Mouse (Mus musculus) C2C12 (cell line): Measurements from ENCODE around the gene Kcnmb4. TPM values are rescaled to one million over a fixed set of nuclear protein-coding genes. Genes with fewer than 3 reads are reported as not detected.

ENCODE experiments used
- H3K27me3 ChIP-seq: one replicate; pipeline ENCODE4 v1.6.1; 2011; ENCODE audit not compliant: control insufficient read depth, insufficient read depth, insufficient read length
- H3K36me3 ChIP-seq: one replicate; pipeline ENCODE4 v1.6.1; 2011; ENCODE audit not compliant: control insufficient read depth, insufficient read depth
- H3K4me3 ChIP-seq: one replicate; pipeline ENCODE4 v1.5.1; 2011; ENCODE audit warnings: mild to moderate bottlenecking, control low read depth; ENCODE audit not compliant: poor library complexity, insufficient read depth, severe bottlenecking
- H3K79me2 ChIP-seq: one replicate; pipeline ENCODE4 v1.6.1; 2011; ENCODE audit not compliant: control insufficient read depth, insufficient read depth
- H3K79me3 ChIP-seq: one replicate; pipeline ENCODE4 v1.6.1; 2011; ENCODE audit warnings: low read depth, control low read depth
- H3ac ChIP-seq: one replicate; pipeline ENCODE3; 2011; ENCODE audit warnings: low read depth; ENCODE audit not compliant: control insufficient read depth, insufficient read length
- CEBPB ChIP-seq: IDR thresholded peaks from one replicate; pipeline ENCODE4 v1.6.1; 2011; ENCODE audit warnings: low read depth, mild to moderate bottlenecking, control low read depth, moderate library complexity
- CTCF ChIP-seq: IDR thresholded peaks from one replicate; pipeline ENCODE4 v1.5.1; 2011; ENCODE audit not compliant: control insufficient read depth, insufficient read depth, insufficient read length
- FOSL1 ChIP-seq: IDR thresholded peaks from one replicate; pipeline ENCODE4 v1.8.0; 2011; ENCODE audit warnings: mild to moderate bottlenecking, low read length; ENCODE audit not compliant: poor library complexity, insufficient read depth, severe bottlenecking
- MAX ChIP-seq: IDR thresholded peaks from one replicate; pipeline ENCODE4 v1.6.1; 2011; ENCODE audit warnings: mild to moderate bottlenecking, control low read depth
- MYOD1 ChIP-seq: IDR thresholded peaks from one replicate; pipeline ENCODE4 v1.6.1; 2011; ENCODE audit warnings: low read depth; ENCODE audit not compliant: control insufficient read depth, insufficient read length
- MYOG ChIP-seq: IDR thresholded peaks from one replicate; pipeline ENCODE4 v1.6.1; 2011; ENCODE audit not compliant: control insufficient read depth, insufficient read length; ENCODE audit errors: extremely low read depth
- USF1 ChIP-seq: IDR thresholded peaks from one replicate; pipeline ENCODE4 v1.6.1; 2011; ENCODE audit warnings: low read depth, mild to moderate bottlenecking, control low read depth, moderate library complexity
- polyA plus RNA-seq: library from polyadenylated mRNA; unstranded; fragments of >200 nt; fragmentation: generic; extraction: Trizol; gene quantifications from one replicate; pipeline ENCODE4 v1.2.1, GENCODE M21; 2012; ENCODE audit warnings: missing spikeins

Kcnmb4 gene
- polyA plus RNA-seq, 1 experiment, result 14.1 TPM

GRCm38 (mm10) chr10:116475725-116476124, 2.0 kb upstream of the Kcnmb4 start:
- H3K79me3 ChIP-seq, result no peaks in the 10 kb centered on the region
- TF ChIP-seq CTCF (no peak), USF1 (no peak), MYOG (no peak), FOSL1 (no peak), MYOD1 (no peak), CEBPB (no peak), MAX (no peak)

GRCm38 (mm10) chr10:116473071-116473758, 463 bp downstream of the Kcnmb4 start:
- Histone ChIP-seq H3ac (peak overlapping the region; percentile 37), H3K27me3 (no peaks in the 10 kb centered on the region), H3K36me3 (no peaks in the 10 kb centered on the region), H3K79me3 (no peaks in the 10 kb centered on the region), H3K4me3 (peak overlapping the region; percentile 36), H3K79me2 (no peaks in the 10 kb centered on the region)
- TF ChIP-seq FOSL1, result no peak
- no peak for TF ChIP-seq MYOG
- no peak for TF ChIP-seq MYOD1
- no peak for TF ChIP-seq CEBPB
- no peak for TF ChIP-seq MAX
- TF ChIP-seq USF1, result no peak
- TF ChIP-seq CTCF, result no peak

More at GRCm38 (mm10) chr10:116475725-116476124, 2.0 kb upstream of the Kcnmb4 start:
- Histone ChIP-seq H3K36me3 (no peaks in the 10 kb centered on the region), H3K4me3 (no peak overlapping the region), H3K79me2 (no peaks in the 10 kb centered on the region), H3ac (no peak overlapping the region), H3K27me3 (no peaks in the 10 kb centered on the region)

- Histone ChIP-seq H3K4me3 (peak overlapping the region; percentile 36), H3ac (no peak overlapping the region), H3K79me3 (no peaks in the 10 kb centered on the region), H3K27me3 (no peaks in the 10 kb centered on the region), H3K79me2 (no peaks in the 10 kb centered on the region), H3K36me3 (no peaks in the 10 kb centered on the region)
- TF ChIP-seq USF1 (no peak), CEBPB (no peak), FOSL1 (no peak), CTCF (no peak), MYOD1 (no peak), MYOG (no peak), MAX (no peak)
Measured at GRCm38 (mm10) chr10:116472579-116472978, 1.1 kb downstream of the Kcnmb4 start.

- Histone ChIP-seq H3K27me3 (no peaks in the 10 kb centered on the region), H3K79me3 (no peaks in the 10 kb centered on the region), H3K79me2 (no peaks in the 10 kb centered on the region), H3K4me3 (no peak overlapping the region), H3K36me3 (no peaks in the 10 kb centered on the region), H3ac (no peak overlapping the region)
- TF ChIP-seq MYOD1, result no peak
- TF ChIP-seq FOSL1, result no peak
- no peak for TF ChIP-seq MAX
- TF ChIP-seq USF1, result no peak
- TF ChIP-seq CEBPB, result no peak
- TF ChIP-seq CTCF, result no peak
- TF ChIP-seq MYOG, result no peak
Measured at GRCm38 (mm10) chr10:116470306-116470925, 3.3 kb downstream of the Kcnmb4 start.

- Histone ChIP-seq H3K79me3 (no peaks in the 10 kb centered on the region), H3K27me3 (no peaks in the 10 kb centered on the region), H3K79me2 (no peaks in the 10 kb centered on the region), H3K4me3 (no peak overlapping the region), H3ac (no peak overlapping the region), H3K36me3 (no peaks in the 10 kb centered on the region)
- TF ChIP-seq CEBPB, result no peak
- TF ChIP-seq USF1, result no peak
- no peak for TF ChIP-seq MYOG
- no peak for TF ChIP-seq MYOD1
- TF ChIP-seq CTCF, result no peak
- TF ChIP-seq FOSL1, result no peak
- no peak for TF ChIP-seq MAX
Measured at GRCm38 (mm10) chr10:116468094-116468493, 5.6 kb downstream of the Kcnmb4 start.
